19 mouse cellular contexts compared by ENCODE assay signal in genomic region chr1:165393033-165393432, GRCm38 (mm10).
DNase-seq lines count a peak whose midpoint lies in the region; ATAC-seq lines count a peak whose summit lies in the region.
"Had no signal": no experiment of that assay in that cellular context is flagged by ENCODE, and none has a peak within 500 bp of the region (broad histone marks: within the 10 kb centered on the region; RNA-seq: fewer than 3 reads in every experiment).

No protein-coding gene starts in this region.

- no peaks in the 10 kb centered on the region for H3K27me3 ChIP-seq in liver, embryonic 15.5 days
- no peaks in the 10 kb centered on the region for H3K27me3 ChIP-seq in liver, embryonic 11.5 days (replicated peaks; ENCODE audit: control insufficient read depth, insufficient read depth, low read length)
- no peaks in the 10 kb centered on the region for H3K27me3 ChIP-seq in forebrain, embryonic 16.5 days (replicated peaks; ENCODE audit: control insufficient read depth, insufficient read depth, low read length)
- H3K27me3 ChIP-seq: embryonic facial prominence, embryonic 13.5 days; forebrain, embryonic 12.5 days; heart, embryonic 12.5 days; Patski had no signal

- 42% methylated on average over 1 of the region's 1 CpGs for WGBS in liver, embryonic 15.5 days (ENCODE audit: insufficient replicate concordance)
- WGBS in liver, embryonic 11.5 days, result 70% methylated on average over 1 of the region's 1 CpGs
- 90% methylated on average over 1 of the region's 1 CpGs for WGBS in forebrain, embryonic 16.5 days

- no peaks in the 10 kb centered on the region for H3K9me3 ChIP-seq in liver, embryonic 15.5 days (replicated peaks)
- no peaks in the 10 kb centered on the region for H3K9me3 ChIP-seq in liver, embryonic 11.5 days (ENCODE audit: control insufficient read depth, low read length)
- H3K9me3 ChIP-seq in forebrain, embryonic 16.5 days (ENCODE audit: control insufficient read depth, low read length), result no peaks in the 10 kb centered on the region
- H3K9me3 ChIP-seq: embryonic facial prominence, embryonic 13.5 days; forebrain, embryonic 12.5 days; heart, embryonic 12.5 days had no signal

- H3K4me3 ChIP-seq in liver, embryonic 15.5 days (replicated peaks), result no peak overlapping the region
- no peak overlapping the region for H3K4me3 ChIP-seq in liver, embryonic 11.5 days (ENCODE audit: low read depth, low read length)
- H3K4me3 ChIP-seq in forebrain, embryonic 16.5 days (replicated peaks; ENCODE audit: low read length), result no peak overlapping the region
- H3K4me3 ChIP-seq: embryonic facial prominence, embryonic 13.5 days; forebrain, embryonic 12.5 days; heart, embryonic 12.5 days had no signal

- DNase-seq in liver, embryonic 11.5 days (ENCODE audit: low spot score), result no peak
- DNase-seq in yolk sac, embryonic 10.5 days (ENCODE audit: low spot score), result no peak
- no peak for DNase-seq in ovary, postnatal 14 days (ENCODE audit: low spot score)
- DNase-seq: adrenal gland, adult 2 months; adrenal gland, postnatal 36 days; cerebellum, adult 2 months; cerebellum, postnatal 14 days; forebrain, postnatal 0 days; gastrocnemius, postnatal 14 days had no signal

- peaks cover 21% of the 10 kb centered on the region for H3K36me3 ChIP-seq in liver, embryonic 15.5 days (replicated peaks)
- no peaks in the 10 kb centered on the region for H3K36me3 ChIP-seq in liver, embryonic 11.5 days (ENCODE audit: control insufficient read depth, insufficient read depth, low read length)
- H3K36me3 ChIP-seq in forebrain, embryonic 16.5 days (ENCODE audit: control insufficient read depth, insufficient read depth), result no peaks in the 10 kb centered on the region
- H3K36me3 ChIP-seq: forebrain, embryonic 12.5 days had no signal

- no peak for ATAC-seq in liver, embryonic 15.5 days (ENCODE audit: insufficient read depth)
- ATAC-seq in liver, embryonic 11.5 days (replicated peaks; ENCODE audit: low FRiP score), result no peak
- ATAC-seq in common myeloid progenitor, adult 5-6 weeks (replicated peaks; ENCODE audit: low read depth, poor library complexity, severe bottlenecking), result peak; percentile 75
- peak; percentile 45 for ATAC-seq in megakaryocyte progenitor cell, adult 5-6 weeks (replicated peaks; ENCODE audit: poor library complexity)
- no peak for ATAC-seq in forebrain, embryonic 16.5 days
- ATAC-seq: activated CD4-positive, CD25-positive, alpha-beta regulatory T cell, adult 4 months; forebrain, postnatal 0 days; hindbrain, embryonic 16.5 days; Patski had no signal

- no peak overlapping the region for H3K9ac ChIP-seq in liver, embryonic 15.5 days
- H3K9ac ChIP-seq in liver, embryonic 11.5 days (ENCODE audit: low read depth, low read length), result no peak overlapping the region
- no peak overlapping the region for H3K9ac ChIP-seq in forebrain, embryonic 16.5 days (replicated peaks; ENCODE audit: low read depth, low read length)
- H3K9ac ChIP-seq: embryonic facial prominence, embryonic 13.5 days; forebrain, embryonic 12.5 days; forebrain, postnatal 0 days; heart, embryonic 12.5 days had no signal

- peak overlapping the region; percentile 19; the same call in 1 of the 2 replicates for H3K27ac ChIP-seq in liver, embryonic 15.5 days (replicated peaks)
- H3K27ac ChIP-seq in liver, embryonic 11.5 days (ENCODE audit: low read depth, low read length), result no peak overlapping the region
- no peak overlapping the region for H3K27ac ChIP-seq in forebrain, embryonic 16.5 days (ENCODE audit: low read length)
- H3K27ac ChIP-seq: embryonic facial prominence, embryonic 13.5 days; forebrain, embryonic 12.5 days had no signal

- peaks cover 25% of the 10 kb centered on the region for H3K4me1 ChIP-seq in liver, embryonic 15.5 days (replicated peaks)
- H3K4me1 ChIP-seq in liver, embryonic 11.5 days (replicated peaks; ENCODE audit: control insufficient read depth, insufficient read depth, low read length), result peaks cover 13% of the 10 kb centered on the region
- no peaks in the 10 kb centered on the region for H3K4me1 ChIP-seq in forebrain, embryonic 16.5 days (replicated peaks; ENCODE audit: control insufficient read depth, insufficient read depth, low read length)
- H3K4me1 ChIP-seq: embryonic facial prominence, embryonic 13.5 days; forebrain, embryonic 12.5 days; heart, embryonic 12.5 days had no signal

- no peak overlapping the region for H3K4me2 ChIP-seq in liver, embryonic 15.5 days
- H3K4me2 ChIP-seq in liver, embryonic 11.5 days, result no peak overlapping the region
- no peak overlapping the region for H3K4me2 ChIP-seq in forebrain, embryonic 16.5 days (ENCODE audit: low read length)
- H3K4me2 ChIP-seq: embryonic facial prominence, embryonic 13.5 days; forebrain, embryonic 12.5 days; heart, embryonic 12.5 days had no signal

Comparison
In these comparisons a context has a peak if more than half of its experiments do, and no peak if none do; other contexts are left out.
1. ATAC-seq: peak in common myeloid progenitor, adult 5-6 weeks (single experiment) and megakaryocyte progenitor cell, adult 5-6 weeks (single experiment); none in liver, embryonic 15.5 days (single experiment), liver, embryonic 11.5 days (single experiment) and forebrain, embryonic 16.5 days (single experiment).